Mouse (Mus musculus): ENCODE measurements around the gene Crispld2. TPM values are rescaled to one million over a fixed set of nuclear protein-coding genes. Genes with fewer than 3 reads are reported as not detected.

Crispld2 gene
- polyA plus RNA-seq, 1 experiment from 2014 or later = 12.2 TPM

GRCm38 (mm10) chr8:120034471-120034870 lies 42.2 kb downstream of the Crispld2 start:
- ATAC-seq (replicated peaks; ENCODE audit: low FRiP score, low read depth) (no peak), DNase-seq (ENCODE audit: low spot score) (no peak)
- no peak for TF ChIP-seq CTCF (IDR thresholded peaks at IDR 0.05; ENCODE audit: low read depth)
- Histone ChIP-seq H3K27ac (no peak overlapping the region), H3K9ac (ENCODE audit: low read depth, low read length) (no peak overlapping the region), H3K36me3 (ENCODE audit: insufficient read depth, low read length) (no peaks in the 10 kb centered on the region), H3K4me1 (replicated peaks; ENCODE audit: insufficient read depth, low read length) (no peaks in the 10 kb centered on the region), H3K4me2 (ENCODE audit: low read length) (no peak overlapping the region), H3K9me3 (replicated peaks; ENCODE audit: low read length) (no peaks in the 10 kb centered on the region), H3K4me3 (replicated peaks; ENCODE audit: low read depth, low read length) (no peak overlapping the region), H3K27me3 (ENCODE audit: insufficient read depth, low read length) (no peaks in the 10 kb centered on the region)
- 40% methylated on average over 6 of the region's 6 CpGs for WGBS

GRCm38 (mm10) chr8:120036111-120036510 lies 43.9 kb downstream of the Crispld2 start:
- WGBS = 16% methylated on average over 9 of the region's 9 CpGs

GRCm38 (mm10) chr8:120036578-120036977 lies 44.3 kb downstream of the Crispld2 start:
- Histone ChIP-seq H3K4me1 (replicated peaks; ENCODE audit: insufficient read depth, low read length) (no peaks in the 10 kb centered on the region), H3K4me2 (ENCODE audit: low read length) (no peak overlapping the region), H3K9me3 (replicated peaks; ENCODE audit: low read length) (no peaks in the 10 kb centered on the region), H3K4me3 (replicated peaks; ENCODE audit: low read depth, low read length) (no peak overlapping the region), H3K27ac (no peak overlapping the region), H3K9ac (ENCODE audit: low read depth, low read length) (no peak overlapping the region), H3K36me3 (ENCODE audit: insufficient read depth, low read length) (no peaks in the 10 kb centered on the region), H3K27me3 (ENCODE audit: insufficient read depth, low read length) (no peaks in the 10 kb centered on the region)
- no peak for TF ChIP-seq CTCF (IDR thresholded peaks at IDR 0.05; ENCODE audit: low read depth)
- ATAC-seq (replicated peaks; ENCODE audit: low FRiP score, low read depth) = no peak
- 44% methylated on average over 4 of the region's 4 CpGs for WGBS
- no peak for DNase-seq (ENCODE audit: low spot score)

More at GRCm38 (mm10) chr8:120036111-120036510, 43.9 kb downstream of the Crispld2 start:
- Histone ChIP-seq H3K36me3 (ENCODE audit: insufficient read depth, low read length) (no peaks in the 10 kb centered on the region), H3K4me1 (replicated peaks; ENCODE audit: insufficient read depth, low read length) (no peaks in the 10 kb centered on the region), H3K27me3 (ENCODE audit: insufficient read depth, low read length) (no peaks in the 10 kb centered on the region), H3K9me3 (replicated peaks; ENCODE audit: low read length) (no peaks in the 10 kb centered on the region), H3K4me2 (ENCODE audit: low read length) (no peak overlapping the region), H3K9ac (ENCODE audit: low read depth, low read length) (no peak overlapping the region), H3K27ac (no peak overlapping the region), H3K4me3 (replicated peaks; ENCODE audit: low read depth, low read length) (no peak overlapping the region)
- no peak for ATAC-seq (replicated peaks; ENCODE audit: low FRiP score, low read depth)
- DNase-seq (ENCODE audit: low spot score) = no peak
- TF ChIP-seq CTCF (IDR thresholded peaks at IDR 0.05; ENCODE audit: low read depth) = no peak

- DNase-seq (ENCODE audit: low spot score) = no peak
- TF ChIP-seq CTCF (IDR thresholded peaks at IDR 0.05; ENCODE audit: low read depth) = no peak
These were observed 45.0 kb downstream of the Crispld2 start for GRCm38 (mm10) chr8:120037199-120037598.

GRCm38 (mm10) chr8:120037611-120038010 lies 45.4 kb downstream of the Crispld2 start:
- no peak overlapping the region for H3K4me3 ChIP-seq (replicated peaks; ENCODE audit: low read depth, low read length)
- H3K27me3 ChIP-seq (ENCODE audit: insufficient read depth, low read length) = no peaks in the 10 kb centered on the region
- TF ChIP-seq CTCF (IDR thresholded peaks at IDR 0.05; ENCODE audit: low read depth) = no peak
- H3K27ac ChIP-seq = no peak overlapping the region
- DNase-seq (ENCODE audit: low spot score) = no peak
- no peak for ATAC-seq (replicated peaks; ENCODE audit: low FRiP score, low read depth)
- no peaks in the 10 kb centered on the region for H3K36me3 ChIP-seq (ENCODE audit: insufficient read depth, low read length)
- no peak overlapping the region for H3K4me2 ChIP-seq (ENCODE audit: low read length)
- no peak overlapping the region for H3K9ac ChIP-seq (ENCODE audit: low read depth, low read length)
- no peaks in the 10 kb centered on the region for H3K9me3 ChIP-seq (replicated peaks; ENCODE audit: low read length)
- 80% methylated on average over 8 of the region's 8 CpGs for WGBS
- H3K4me1 ChIP-seq (replicated peaks; ENCODE audit: insufficient read depth, low read length) = no peaks in the 10 kb centered on the region

More at GRCm38 (mm10) chr8:120037199-120037598, 45.0 kb downstream of the Crispld2 start:
- Histone ChIP-seq H3K4me1 (replicated peaks; ENCODE audit: insufficient read depth, low read length) (no peaks in the 10 kb centered on the region), H3K4me2 (ENCODE audit: low read length) (no peak overlapping the region), H3K27me3 (ENCODE audit: insufficient read depth, low read length) (no peaks in the 10 kb centered on the region), H3K9me3 (replicated peaks; ENCODE audit: low read length) (no peaks in the 10 kb centered on the region), H3K4me3 (replicated peaks; ENCODE audit: low read depth, low read length) (no peak overlapping the region), H3K27ac (no peak overlapping the region), H3K36me3 (ENCODE audit: insufficient read depth, low read length) (no peaks in the 10 kb centered on the region), H3K9ac (ENCODE audit: low read depth, low read length) (no peak overlapping the region)
- 62% methylated on average over 15 of the region's 15 CpGs for WGBS
- ATAC-seq (replicated peaks; ENCODE audit: low FRiP score, low read depth) = no peak

GRCm38 (mm10) chr8:120038741-120039140 lies 46.5 kb downstream of the Crispld2 start:
- WGBS = 96% methylated on average over 12 of the region's 12 CpGs

GRCm38 (mm10) chr8:120039313-120039919 lies 47.2 kb downstream of the Crispld2 start:
- no peak overlapping the region for H3K4me2 ChIP-seq (ENCODE audit: low read length)
- H3K4me3 ChIP-seq (replicated peaks; ENCODE audit: low read depth, low read length) = no peak overlapping the region
- DNase-seq (ENCODE audit: low spot score) (peak; percentile 41), ATAC-seq (replicated peaks; ENCODE audit: low FRiP score, low read depth) (peak; percentile 29; the same call in 1 of the 2 replicates)
- no peaks in the 10 kb centered on the region for H3K4me1 ChIP-seq (replicated peaks; ENCODE audit: insufficient read depth, low read length)
- no peaks in the 10 kb centered on the region for H3K36me3 ChIP-seq (ENCODE audit: insufficient read depth, low read length)
- no peak for TF ChIP-seq CTCF (IDR thresholded peaks at IDR 0.05; ENCODE audit: low read depth)
- H3K9me3 ChIP-seq (replicated peaks; ENCODE audit: low read length) = no peaks in the 10 kb centered on the region
- 52% methylated on average over 11 of the region's 11 CpGs for WGBS
- H3K9ac ChIP-seq (ENCODE audit: low read depth, low read length) = no peak overlapping the region
- H3K27me3 ChIP-seq (ENCODE audit: insufficient read depth, low read length) = no peaks in the 10 kb centered on the region
- no peak overlapping the region for H3K27ac ChIP-seq

More at GRCm38 (mm10) chr8:120038741-120039140, 46.5 kb downstream of the Crispld2 start:
- DNase-seq (ENCODE audit: low spot score) = no peak
- ATAC-seq (replicated peaks; ENCODE audit: low FRiP score, low read depth) = no peak
- Histone ChIP-seq H3K4me2 (ENCODE audit: low read length) (no peak overlapping the region), H3K4me1 (replicated peaks; ENCODE audit: insufficient read depth, low read length) (no peaks in the 10 kb centered on the region), H3K9ac (ENCODE audit: low read depth, low read length) (no peak overlapping the region), H3K27me3 (ENCODE audit: insufficient read depth, low read length) (no peaks in the 10 kb centered on the region), H3K9me3 (replicated peaks; ENCODE audit: low read length) (no peaks in the 10 kb centered on the region), H3K4me3 (replicated peaks; ENCODE audit: low read depth, low read length) (no peak overlapping the region), H3K36me3 (ENCODE audit: insufficient read depth, low read length) (no peaks in the 10 kb centered on the region), H3K27ac (no peak overlapping the region)
- TF ChIP-seq CTCF (IDR thresholded peaks at IDR 0.05; ENCODE audit: low read depth) = no peak

All from kidney, postnatal 0 days (tissue).